Mouse (Mus musculus) hindbrain, embryonic 11.5 days (tissue): ENCODE measurements at regions not wholly inside any gene's neighbourhood (a gene's known extent, or its start where the extent isn't known, plus 50 kb on each side); places are given as distances from the start of the nearest gene placed in this dataset.

Source experiments
- ATAC-seq: fragments of 200-750 bp; cut with Nextera tagmentation; 2 replicates; pipeline ENCODE4 v1.8.0; 2017; ENCODE audit warnings: mild to moderate bottlenecking, moderate TSS enrichment, moderate library complexity; ENCODE audit not compliant: low FRiP score
- DNase-seq: peaks from one replicate; pipeline ENCODE4 v3.0.0-alpha.2; 2015; ENCODE audit warnings: low spot score
- H3K27ac ChIP-seq: fragments of 300-500 bp; sonication (generic); 2 replicates; pipeline ENCODE4 v1.5.1; 2014; ENCODE audit warnings: mild to moderate bottlenecking, low read depth, low read length
- H3K27me3 ChIP-seq: fragments of 300-500 bp; sonication (generic); 2 replicates; pipeline ENCODE4 v1.6.1; 2014; ENCODE audit warnings: mild to moderate bottlenecking, low read length, moderate library complexity, mixed read lengths; ENCODE audit not compliant: control insufficient read depth, insufficient read depth
- H3K36me3 ChIP-seq: fragments of 300-500 bp; sonication (generic); 2 replicates; pipeline ENCODE4 v1.6.1; 2014; ENCODE audit warnings: mild to moderate bottlenecking, low read length, moderate library complexity, mixed read lengths; ENCODE audit not compliant: control insufficient read depth, insufficient read depth
- H3K4me1 ChIP-seq: fragments of 300-500 bp; sonication (generic); replicated peaks from 2 replicates; pipeline ENCODE4 v1.6.1; 2014; ENCODE audit warnings: low read length, mixed read lengths; ENCODE audit not compliant: control insufficient read depth, insufficient read depth
- H3K4me2 ChIP-seq: fragments of 300-500 bp; sonication (generic); replicated peaks from 2 replicates; pipeline ENCODE4 v1.6.1; 2014; ENCODE audit warnings: mild to moderate bottlenecking, low read depth, low read length
- H3K4me3 ChIP-seq: fragments of 300-500 bp; sonication (generic); 2 replicates; pipeline ENCODE4 v1.5.1; 2014; ENCODE audit warnings: low read depth, low read length
- H3K9ac ChIP-seq: fragments of 300-500 bp; sonication (generic); 2 replicates; pipeline ENCODE4 v1.6.1; 2014; ENCODE audit warnings: low read depth, low read length
- H3K9me3 ChIP-seq: fragments of 300-500 bp; sonication (generic); 2 replicates; pipeline ENCODE4 v1.6.1; 2016; ENCODE audit warnings: low read length; ENCODE audit not compliant: control insufficient read depth
- WGBS: fragments of 180-500 bp; shearing (Covaris S2); extraction: QIAGEN DNeasy Blood & Tissue Kit; methylation state at CpG from one replicate; pipeline ENCODE4 v1.1.7; 2014; 5-methylcytosine and 5-hydroxymethylcytosine counted together

GRCm38 (mm10) chr8:11145251-11145650, 137.0 kb upstream of the Irs2 start:
- no peaks in the 10 kb centered on the region for H3K4me1 ChIP-seq
- WGBS = 70% methylated on average over 3 of the region's 3 CpGs
- no peak for ATAC-seq

GRCm38 (mm10) chr8:11140566-11140965, 132.3 kb upstream of the Irs2 start:
- H3K4me2 ChIP-seq = no peak overlapping the region
- no peak overlapping the region for H3K9ac ChIP-seq
- H3K4me1 ChIP-seq = no peaks in the 10 kb centered on the region
- no peaks in the 10 kb centered on the region for H3K9me3 ChIP-seq
- ATAC-seq (no peak), DNase-seq (no peak)
- no peak overlapping the region for H3K27ac ChIP-seq
- no peaks in the 10 kb centered on the region for H3K36me3 ChIP-seq
- H3K4me3 ChIP-seq = no peak overlapping the region
- no peaks in the 10 kb centered on the region for H3K27me3 ChIP-seq
- WGBS = 91% methylated on average over 1 of the region's 1 CpGs

More at GRCm38 (mm10) chr8:11145251-11145650, 137.0 kb upstream of the Irs2 start:
- Histone ChIP-seq H3K9ac (no peak overlapping the region), H3K4me2 (no peak overlapping the region), H3K27ac (no peak overlapping the region), H3K36me3 (no peaks in the 10 kb centered on the region), H3K4me3 (no peak overlapping the region), H3K27me3 (no peaks in the 10 kb centered on the region), H3K9me3 (no peaks in the 10 kb centered on the region)
- no peak for DNase-seq

GRCm38 (mm10) chr8:11139294-11139693, 131.0 kb upstream of the Irs2 start:
- no peaks in the 10 kb centered on the region for H3K36me3 ChIP-seq
- H3K4me1 ChIP-seq = no peaks in the 10 kb centered on the region
- no peak overlapping the region for H3K27ac ChIP-seq
- DNase-seq = no peak
- no peak overlapping the region for H3K9ac ChIP-seq
- no peaks in the 10 kb centered on the region for H3K27me3 ChIP-seq
- H3K9me3 ChIP-seq = no peaks in the 10 kb centered on the region
- H3K4me2 ChIP-seq = no peak overlapping the region
- ATAC-seq = no peak
- H3K4me3 ChIP-seq = no peak overlapping the region
- 74% methylated on average over 2 of the region's 2 CpGs for WGBS

GRCm38 (mm10) chr8:11138302-11139020, 130.2 kb upstream of the Irs2 start:
- Histone ChIP-seq H3K36me3 (no peaks in the 10 kb centered on the region), H3K27me3 (no peaks in the 10 kb centered on the region), H3K9ac (no peak overlapping the region), H3K4me1 (no peaks in the 10 kb centered on the region), H3K27ac (no peak overlapping the region), H3K9me3 (no peaks in the 10 kb centered on the region), H3K4me3 (no peak overlapping the region), H3K4me2 (no peak overlapping the region)
- DNase-seq = no peak
- WGBS = 94% methylated on average over 5 of the region's 5 CpGs
- ATAC-seq = no peak

GRCm38 (mm10) chr8:11136566-11136965, 128.3 kb upstream of the Irs2 start:
- Histone ChIP-seq H3K36me3 (no peaks in the 10 kb centered on the region), H3K4me3 (no peak overlapping the region), H3K27me3 (no peaks in the 10 kb centered on the region), H3K9ac (no peak overlapping the region), H3K27ac (no peak overlapping the region), H3K9me3 (no peaks in the 10 kb centered on the region), H3K4me2 (no peak overlapping the region), H3K4me1 (no peaks in the 10 kb centered on the region)
- WGBS = 88% methylated on average over 4 of the region's 4 CpGs
- ATAC-seq (no peak), DNase-seq (no peak)

GRCm38 (mm10) chr8:11135135-11135534, 126.9 kb upstream of the Irs2 start:
- Histone ChIP-seq H3K27ac (no peak overlapping the region), H3K27me3 (no peaks in the 10 kb centered on the region), H3K4me3 (no peak overlapping the region), H3K36me3 (no peaks in the 10 kb centered on the region), H3K9ac (no peak overlapping the region), H3K9me3 (no peaks in the 10 kb centered on the region), H3K4me2 (no peak overlapping the region), H3K4me1 (no peaks in the 10 kb centered on the region)
- ATAC-seq (no peak), DNase-seq (no peak)
- 89% methylated on average over 11 of the region's 11 CpGs for WGBS

- WGBS = 89% methylated on average over 4 of the region's 4 CpGs
- H3K27me3 ChIP-seq = no peaks in the 10 kb centered on the region
- no peak overlapping the region for H3K4me3 ChIP-seq
- H3K9ac ChIP-seq = no peak overlapping the region
- ATAC-seq = no peak
- H3K4me2 ChIP-seq = no peak overlapping the region
- DNase-seq = no peak
- H3K27ac ChIP-seq = no peak overlapping the region
- no peaks in the 10 kb centered on the region for H3K9me3 ChIP-seq
- H3K36me3 ChIP-seq = no peaks in the 10 kb centered on the region
- no peaks in the 10 kb centered on the region for H3K4me1 ChIP-seq
Measured at GRCm38 (mm10) chr8:11134562-11134961, 126.3 kb upstream of the Irs2 start.

GRCm38 (mm10) chr8:11119030-11119634, 110.9 kb upstream of the Irs2 start:
- Histone ChIP-seq H3K4me3 (no peak overlapping the region), H3K4me1 (no peaks in the 10 kb centered on the region), H3K27me3 (no peaks in the 10 kb centered on the region), H3K9ac (no peak overlapping the region), H3K4me2 (no peak overlapping the region), H3K36me3 (no peaks in the 10 kb centered on the region), H3K27ac (no peak overlapping the region), H3K9me3 (no peaks in the 10 kb centered on the region)
- no peak for ATAC-seq
- 81% methylated on average over 5 of the region's 5 CpGs for WGBS
- DNase-seq = no peak

GRCm38 (mm10) chr8:11116534-11116933, 108.3 kb upstream of the Irs2 start:
- DNase-seq (no peak), ATAC-seq (no peak)
- no peaks in the 10 kb centered on the region for H3K9me3 ChIP-seq
- H3K27me3 ChIP-seq = no peaks in the 10 kb centered on the region
- H3K27ac ChIP-seq = no peak overlapping the region
- no peaks in the 10 kb centered on the region for H3K4me1 ChIP-seq
- no peak overlapping the region for H3K4me3 ChIP-seq
- H3K36me3 ChIP-seq = no peaks in the 10 kb centered on the region
- H3K9ac ChIP-seq = no peak overlapping the region
- H3K4me2 ChIP-seq = no peak overlapping the region
- WGBS = 72% methylated on average over 5 of the region's 5 CpGs
